Mouse (Mus musculus): ENCODE data around the gene Ppy. TPM values are rescaled to one million over a fixed set of nuclear protein-coding genes. Genes with fewer than 3 reads are reported as not detected.

Gene Ppy
- total RNA-seq (2023), result not detected

DNA sequence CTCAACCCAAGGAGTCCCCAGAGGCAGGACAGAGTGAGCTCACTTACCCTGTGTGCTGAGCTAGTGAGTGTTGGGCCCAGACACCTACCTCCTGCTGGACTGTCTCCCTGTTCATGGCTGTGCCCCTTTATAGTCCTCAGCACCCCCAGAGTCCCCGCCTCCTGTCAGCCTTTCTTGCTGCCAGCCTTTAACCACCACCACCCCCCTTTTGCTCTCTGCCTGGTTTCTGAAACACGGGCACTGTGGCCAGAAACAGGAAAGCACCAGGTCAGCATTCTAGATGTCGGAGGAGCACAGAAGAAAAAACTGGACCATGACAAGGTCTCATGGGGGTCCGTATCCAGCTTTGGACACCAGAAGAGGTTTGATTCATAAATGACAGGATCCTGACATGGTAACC, at the start of gene Ppy:
Gene Ppy (minus strand): TSS at position 101 of the 400 bp plus-strand sequence.

DNA sequence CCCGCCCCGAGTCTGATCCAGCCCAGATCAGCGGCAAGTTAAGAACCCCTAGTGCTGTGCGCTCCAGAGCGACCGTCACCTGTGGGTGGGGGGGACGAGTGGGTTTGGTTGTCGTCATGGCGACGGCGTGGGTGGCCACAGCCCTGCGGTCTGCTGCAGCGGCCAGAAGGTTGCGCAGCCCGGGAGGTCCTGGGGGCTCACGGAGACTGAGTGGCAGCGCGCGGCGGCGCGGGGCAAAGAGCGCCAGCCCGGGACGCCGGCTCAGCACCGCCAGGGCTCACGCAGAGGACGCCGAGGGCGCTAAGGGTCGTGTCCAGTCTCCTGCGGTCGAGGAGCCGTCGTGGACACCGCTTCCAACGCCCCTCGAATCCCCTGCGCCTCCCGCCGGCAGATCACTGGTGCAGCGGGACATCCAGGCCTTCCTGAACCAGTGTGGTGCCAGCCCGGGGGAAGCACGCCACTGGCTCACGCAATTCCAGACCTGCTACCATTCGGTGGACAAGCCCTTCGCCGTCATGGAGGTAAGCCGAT, 44.4 kb upstream of the Ppy start, which contains the start of gene Nags:
Gene Nags (plus strand): TSS at position 43 of the 531 bp plus-strand sequence.

GRCm38 (mm10) chr11:102107732-102108131, 6.6 kb upstream of the Ppy start, which contains the start of gene Pyy:
Gene Pyy, minus strand, starts transcription at chr11:102107832.

DNA sequence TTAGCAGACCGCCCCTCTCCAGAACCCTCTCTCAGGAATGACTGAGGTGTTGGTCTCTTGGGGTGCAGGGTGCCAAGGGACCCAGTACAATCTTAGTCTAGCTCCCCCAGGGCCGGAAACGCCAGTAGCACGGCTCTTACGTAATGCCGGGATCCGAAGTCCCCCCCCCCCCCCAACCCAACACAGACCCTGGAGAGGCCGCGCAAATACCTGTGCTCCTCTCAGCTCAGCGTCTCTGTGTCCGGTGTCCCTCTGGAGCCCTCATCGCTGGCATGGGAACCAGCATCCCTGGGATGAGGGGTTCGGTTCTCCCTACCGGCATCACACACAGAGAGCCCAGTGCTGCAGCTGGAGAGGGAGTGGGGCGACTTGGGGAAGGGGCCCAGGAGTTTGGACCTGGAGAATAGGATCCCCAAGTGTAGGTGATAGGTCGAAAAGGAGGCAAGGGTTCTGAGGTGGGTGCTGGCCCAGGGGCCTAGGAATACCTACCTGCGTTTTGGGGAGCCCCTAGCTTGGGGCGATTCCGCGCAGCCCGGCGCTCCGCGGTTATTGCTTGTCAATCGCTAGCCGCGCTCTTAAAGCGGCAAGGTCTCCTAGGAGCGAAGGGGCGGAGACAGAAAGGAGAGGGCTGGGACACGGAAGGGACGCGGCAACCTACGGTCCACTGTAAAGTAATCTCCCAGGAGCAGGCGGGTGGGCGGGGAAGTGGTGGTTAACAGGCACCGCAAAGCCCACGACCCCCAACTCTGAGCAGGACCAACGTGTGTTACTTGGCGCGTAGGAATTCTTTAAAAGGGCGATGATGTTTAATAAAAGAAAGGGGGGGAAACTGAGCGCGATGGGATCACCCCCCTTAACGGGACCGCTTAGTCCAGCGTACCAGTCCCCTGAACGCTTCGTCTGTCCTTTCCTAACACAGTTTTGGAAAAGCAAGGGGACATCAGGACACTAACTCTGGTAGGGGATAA, 12.9 kb downstream of the Ppy start, which contains the start of gene Mpp2:
Gene Mpp2 (minus strand): TSS at position 585 of the 968 bp plus-strand sequence.

Other genes with a start within 250 kb of the Ppy start
- 0.27 TPM for gene Meox1, start 206.9 kb downstream of the Ppy start, total RNA-seq (2023)
- not detected for gene Sost, start 134.3 kb downstream of the Ppy start, total RNA-seq (2023)
- gene Cfap97d1, start 117.0 kb downstream of the Ppy start, total RNA-seq (2023), result not detected
- gene Dusp3, start 114.3 kb downstream of the Ppy start, total RNA-seq (2023), result 2.3 TPM
- gene Mpp3, start 72.9 kb downstream of the Ppy start, total RNA-seq (2023), result not detected
- gene Cd300lg, start 59.8 kb downstream of the Ppy start, total RNA-seq (2023), result not detected
- 2.8 TPM for gene Mpp2, start 12.8 kb downstream of the Ppy start, total RNA-seq (2023)
- gene Pyy, start 6.5 kb upstream of the Ppy start, total RNA-seq (2023), result not detected
- gene Nags, start 44.2 kb upstream of the Ppy start, total RNA-seq (2023), result not detected
- gene Tmem101, start 55.1 kb upstream of the Ppy start, total RNA-seq (2023), result 11.1 TPM
- 48.7 TPM for gene Lsm12, start 84.0 kb upstream of the Ppy start, total RNA-seq (2023)
- 29.7 TPM for gene G6pc3, start 88.3 kb upstream of the Ppy start, total RNA-seq (2023)
- gene Hdac5, start 128.8 kb upstream of the Ppy start, total RNA-seq (2023), result 147 TPM
- not detected for gene BC030867, start 147.6 kb upstream of the Ppy start, total RNA-seq (2023)
- gene Asb16, start 167.4 kb upstream of the Ppy start, total RNA-seq (2023), result not detected
- 36.2 TPM for gene Tmub2, start 183.6 kb upstream of the Ppy start, total RNA-seq (2023)
- gene Atxn7l3, start 195.3 kb upstream of the Ppy start, total RNA-seq (2023), result 80.0 TPM
- 126 TPM for gene Ubtf, start 218.4 kb upstream of the Ppy start, total RNA-seq (2023)